Mouse (Mus musculus) brain, embryonic 14.5 days (tissue): Measurements from ENCODE around the gene Cdk19.

Experiments
- CTCF ChIP-seq: fragments of 200-500 bp; IDR thresholded peaks from 2 replicates; pipeline ENCODE4 v1.5.1; 2012; ENCODE audit warnings: inconsistent platforms, mild to moderate bottlenecking, moderate library complexity, borderline replicate concordance; ENCODE audit not compliant: insufficient read depth, insufficient read length; ENCODE audit errors: extremely low read depth
- POLR2A ChIP-seq: fragments of 200-500 bp; IDR thresholded peaks from 2 replicates; pipeline ENCODE4 v1.6.1; 2012; ENCODE audit warnings: mild to moderate bottlenecking, inconsistent platforms, borderline replicate concordance; ENCODE audit not compliant: poor library complexity, insufficient read depth, insufficient read length, severe bottlenecking; ENCODE audit errors: extremely low read depth

- TF ChIP-seq CTCF (no peak), POLR2A (no peak)
These were observed 46.8 kb downstream of the Cdk19 start for GRCm38 (mm10) chr10:40386126-40386525.
